Mouse (Mus musculus) activated CD4-positive, CD25-positive, alpha-beta regulatory T cell, adult 4 months (primary cell): ENCODE measurements around the gene Hoxb6. TPM values are rescaled to one million over a fixed set of nuclear protein-coding genes. Genes with fewer than 3 reads are reported as not detected.

Experiments used
- ATAC-seq: one replicate; pipeline ENCODE4 v1.8.0; 2017
- polyA plus RNA-seq, 2 experiments: library from polyadenylated mRNA; unstranded; fragments of 100-300 nt; shearing (Covaris generic); gene quantifications; one replicate each; pipeline ENCODE4 v1.2.1; 2017

Hoxb6 gene
- polyA plus RNA-seq, 2 experiments from 2014 or later: not detected

- ATAC-seq: no peak
Measured at GRCm38 (mm10) chr11:96317608-96318367, 25.5 kb downstream of the Hoxb6 start, which contains the start of gene Hoxb4. Gene Hoxb4, plus strand, starts transcription at chr11:96318267.

- peak; percentile 61 for ATAC-seq
Measured at GRCm38 (mm10) chr11:96318368-96319070, 26.2 kb downstream of the Hoxb6 start.

- ATAC-seq: no peak
Measured at GRCm38 (mm10) chr11:96319071-96319902, 27.0 kb downstream of the Hoxb6 start.

- no peak for ATAC-seq
Measured at GRCm38 (mm10) chr11:96319910-96320309, 27.6 kb downstream of the Hoxb6 start.

- no peak for ATAC-seq
Measured at GRCm38 (mm10) chr11:96320688-96321087, 28.4 kb downstream of the Hoxb6 start.

GRCm38 (mm10) chr11:96321846-96322245 lies 29.6 kb downstream of the Hoxb6 start:
- ATAC-seq: no peak

GRCm38 (mm10) chr11:96322738-96323137 lies 30.5 kb downstream of the Hoxb6 start:
- ATAC-seq: no peak

- no peak for ATAC-seq
Measured at GRCm38 (mm10) chr11:96323154-96323553, 30.9 kb downstream of the Hoxb6 start, which contains the start of gene Hoxb3. Gene Hoxb3, plus strand, starts transcription at chr11:96323326.

- no peak for ATAC-seq
Measured at GRCm38 (mm10) chr11:96324125-96324524, 31.8 kb downstream of the Hoxb6 start.

GRCm38 (mm10) chr11:96324965-96325364 lies 32.7 kb downstream of the Hoxb6 start:
- ATAC-seq: no peak

GRCm38 (mm10) chr11:96325747-96326212 lies 33.5 kb downstream of the Hoxb6 start:
- ATAC-seq: no peak

- ATAC-seq: no peak
Measured at GRCm38 (mm10) chr11:96326705-96327104, 34.4 kb downstream of the Hoxb6 start.

- no peak for ATAC-seq
Measured at GRCm38 (mm10) chr11:96327122-96327521, 34.8 kb downstream of the Hoxb6 start.

GRCm38 (mm10) chr11:96327750-96328149 lies 35.5 kb downstream of the Hoxb6 start:
- ATAC-seq: no peak

- ATAC-seq: no peak
Measured at GRCm38 (mm10) chr11:96328605-96329004, 36.3 kb downstream of the Hoxb6 start.

GRCm38 (mm10) chr11:96332105-96332504 lies 39.8 kb downstream of the Hoxb6 start:
- ATAC-seq: no peak

- no peak for ATAC-seq
Measured at GRCm38 (mm10) chr11:96332618-96333032, 40.3 kb downstream of the Hoxb6 start.

- no peak for ATAC-seq
Measured at GRCm38 (mm10) chr11:96333241-96334001, 41.1 kb downstream of the Hoxb6 start.

- ATAC-seq: no peak
Measured at GRCm38 (mm10) chr11:96334002-96334364, 41.7 kb downstream of the Hoxb6 start.

GRCm38 (mm10) chr11:96334998-96335397 lies 42.7 kb downstream of the Hoxb6 start:
- ATAC-seq: no peak

GRCm38 (mm10) chr11:96336597-96336996 lies 44.3 kb downstream of the Hoxb6 start:
- ATAC-seq: no peak

- no peak for ATAC-seq
Measured at GRCm38 (mm10) chr11:96337026-96337425, 44.8 kb downstream of the Hoxb6 start.
